Mouse (Mus musculus): Measurements from ENCODE around the gene Siae.

Siae gene

DNA sequence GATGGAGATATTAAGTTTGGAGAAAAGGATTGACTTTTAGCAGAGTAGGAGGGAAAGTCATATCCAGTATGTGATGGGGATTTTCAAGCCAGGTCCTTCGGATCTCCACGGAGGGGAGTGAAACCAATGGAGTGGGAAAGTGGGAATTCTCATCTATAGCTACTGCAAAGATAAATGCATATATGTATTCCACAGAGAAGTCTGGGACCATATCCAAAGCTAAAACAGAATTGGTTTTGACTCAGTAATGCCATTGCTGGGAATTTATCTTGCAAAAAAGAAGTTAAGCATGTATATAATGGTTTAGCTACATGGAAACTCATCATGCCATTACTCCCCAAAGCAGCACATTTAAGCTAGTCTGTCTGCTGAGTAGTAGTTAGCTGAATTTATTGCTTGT lies 76.8 kb downstream of the Siae start:
- DNase-seq: no peak

DNA sequence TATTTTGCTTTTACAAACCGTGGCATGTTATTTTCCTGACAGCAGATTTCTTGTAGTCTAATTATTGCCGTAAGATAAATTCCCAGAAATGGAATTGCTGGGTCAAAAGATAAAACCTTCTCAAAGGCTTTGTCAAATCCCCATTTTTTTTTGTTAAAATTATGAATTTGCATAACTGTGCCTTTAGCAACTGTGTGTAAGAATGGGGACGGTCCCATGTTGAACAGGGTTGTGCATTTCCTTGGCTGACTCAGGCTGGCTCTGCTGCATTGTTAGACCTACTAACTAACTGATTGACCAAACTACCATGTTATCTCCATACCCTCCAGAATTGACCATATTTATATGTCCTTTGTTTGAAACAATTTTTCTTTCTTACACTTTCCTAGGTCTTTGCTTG lies 78.8 kb downstream of the Siae start:
- no peak for DNase-seq

DNA sequence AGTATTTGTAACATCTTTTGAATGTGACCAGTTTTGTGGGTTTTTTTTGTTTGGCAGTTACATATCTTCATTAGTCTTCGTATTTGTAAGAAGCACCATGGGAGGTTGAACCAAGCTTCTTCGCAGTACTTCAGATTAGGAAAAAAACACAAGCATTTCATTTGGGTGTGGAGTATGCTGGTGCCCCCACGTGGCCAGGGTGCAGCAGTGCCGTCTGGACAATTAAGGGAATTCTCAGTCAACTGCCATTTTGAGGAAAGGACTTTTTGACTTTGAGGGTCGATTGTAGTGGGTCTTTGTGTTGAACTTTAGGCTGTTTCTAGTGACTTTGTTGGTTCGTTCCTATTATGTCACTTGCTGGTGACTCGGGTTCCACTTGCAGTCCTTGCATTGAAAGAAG lies 80.8 kb downstream of the Siae start:
- peak; percentile 46 for DNase-seq

GRCm38 (mm10) chr9:37636800-37637542 lies 81.5 kb downstream of the Siae start:
- no peak for DNase-seq

DNA sequence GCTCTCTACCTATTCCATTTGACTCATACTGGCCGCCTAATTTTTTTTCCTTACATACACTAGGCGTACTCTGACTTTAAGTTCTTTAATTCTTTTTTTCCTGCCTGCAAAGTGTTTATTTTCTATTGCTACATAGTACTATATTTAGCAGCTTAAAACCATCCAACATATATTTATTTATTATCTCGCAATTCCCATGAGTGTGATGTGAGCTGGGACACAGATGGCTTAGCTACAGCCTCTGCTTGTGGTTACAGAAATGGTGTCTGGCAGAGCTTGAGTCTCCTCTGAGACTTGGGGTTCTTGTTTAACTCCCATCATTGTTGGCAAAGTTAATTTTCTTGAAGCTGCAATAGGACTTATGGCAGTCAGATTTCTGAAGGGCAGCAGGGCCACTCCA lies 83.2 kb downstream of the Siae start:
- DNase-seq: no peak

- DNase-seq: no peak
Measured at GRCm38 (mm10) chr9:37646246-37646645, 90.7 kb downstream of the Siae start.

- no peak for DNase-seq
Measured at GRCm38 (mm10) chr9:37650639-37651038, 95.1 kb downstream of the Siae start.

- no peak for DNase-seq
Measured at GRCm38 (mm10) chr9:37653836-37654235, 98.3 kb downstream of the Siae start.

DNA sequence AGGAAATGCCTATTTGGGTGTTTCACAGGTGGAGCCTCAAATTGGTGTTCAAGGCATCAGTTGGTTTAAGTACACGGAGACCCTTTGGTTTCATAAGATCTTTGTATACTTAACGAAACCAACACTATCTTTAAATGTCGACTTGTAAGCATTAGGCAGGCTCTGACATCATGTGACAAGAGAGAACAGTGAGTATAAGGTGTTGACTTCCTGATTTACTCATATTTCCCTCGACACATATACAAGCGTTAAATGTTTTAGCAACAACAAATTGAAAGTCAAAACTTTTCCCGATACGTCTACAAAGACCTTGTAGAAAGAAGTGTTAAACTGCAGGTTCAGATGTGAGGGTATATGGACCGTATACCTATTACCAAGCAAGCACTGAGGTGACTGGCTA lies 100.5 kb downstream of the Siae start:
- DNase-seq: no peak

GRCm38 (mm10) chr9:37656439-37656881 lies 101.0 kb downstream of the Siae start:
- DNase-seq: no peak

DNA sequence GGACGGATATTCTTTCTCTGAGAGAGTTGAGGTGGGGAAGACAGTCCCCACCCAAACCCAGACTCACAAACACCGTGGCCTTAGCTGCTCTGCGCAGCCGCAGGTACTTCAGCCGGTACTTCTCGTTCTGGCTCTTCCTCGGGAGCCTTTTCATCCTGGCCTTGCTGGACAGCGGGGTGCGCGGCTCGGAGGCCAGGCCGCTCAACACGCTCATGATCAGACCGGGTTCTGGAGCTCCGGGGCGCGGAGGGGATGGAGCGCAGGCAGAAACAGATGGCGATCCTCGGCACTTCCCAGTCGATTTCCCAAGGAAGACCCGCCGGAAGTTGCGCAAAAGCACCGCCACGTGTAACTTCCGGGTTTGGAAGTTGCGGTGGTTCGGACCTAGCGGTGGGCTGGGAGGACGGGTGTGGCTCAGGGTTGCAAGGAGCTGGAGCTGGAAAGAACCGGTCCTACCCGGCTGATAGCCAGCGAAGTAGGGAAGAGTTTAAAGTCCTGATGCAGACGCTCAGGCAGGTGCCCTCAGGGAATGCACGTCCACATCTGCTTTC lies 101.5 kb downstream of the Siae start, which contains the start of gene Tbrg1:
TSS of gene Tbrg1 (minus strand) at position 382 of the 551 bp plus-strand sequence.
- peak; percentile 66 for DNase-seq

DNA sequence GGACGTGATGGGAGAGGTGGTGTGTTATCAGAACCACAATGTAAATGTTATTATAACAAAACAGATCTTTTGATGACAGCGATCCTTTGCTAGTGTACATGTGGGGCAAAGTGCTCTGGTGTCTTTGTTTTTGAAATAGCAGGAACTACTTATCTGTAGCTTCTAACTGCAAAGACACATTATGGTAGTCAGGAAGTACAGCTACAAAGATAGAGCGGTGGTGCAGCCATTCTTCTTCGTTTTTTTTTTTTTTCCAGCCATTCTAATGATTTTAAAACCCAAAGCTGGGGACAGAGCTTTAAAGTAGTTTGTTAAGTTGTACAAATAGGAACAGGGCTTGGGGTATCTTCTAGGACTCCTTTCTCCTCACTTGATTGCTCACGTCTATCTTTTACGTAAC lies 103.9 kb downstream of the Siae start:
- DNase-seq: no peak

DNA sequence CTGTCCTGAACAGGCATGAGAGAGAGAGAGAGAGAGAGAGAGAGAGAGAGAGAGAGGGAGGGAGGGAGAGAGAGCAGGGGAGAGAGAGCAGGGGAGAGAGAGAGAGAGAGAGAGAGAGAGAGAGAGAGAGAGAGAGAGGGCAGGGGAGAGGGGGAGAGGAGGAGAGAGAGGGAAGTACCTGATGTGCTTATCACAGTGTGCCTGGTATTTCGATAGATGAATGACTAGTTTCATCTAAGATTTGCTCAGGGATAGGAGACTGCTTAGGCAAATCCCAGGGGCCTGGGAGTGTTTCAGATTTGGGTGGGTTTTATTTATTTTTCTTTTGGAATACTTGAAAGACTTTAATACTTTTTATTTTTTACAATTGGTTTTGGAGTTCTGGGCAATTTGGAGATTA lies 107.7 kb downstream of the Siae start:
- DNase-seq: no peak

DNA sequence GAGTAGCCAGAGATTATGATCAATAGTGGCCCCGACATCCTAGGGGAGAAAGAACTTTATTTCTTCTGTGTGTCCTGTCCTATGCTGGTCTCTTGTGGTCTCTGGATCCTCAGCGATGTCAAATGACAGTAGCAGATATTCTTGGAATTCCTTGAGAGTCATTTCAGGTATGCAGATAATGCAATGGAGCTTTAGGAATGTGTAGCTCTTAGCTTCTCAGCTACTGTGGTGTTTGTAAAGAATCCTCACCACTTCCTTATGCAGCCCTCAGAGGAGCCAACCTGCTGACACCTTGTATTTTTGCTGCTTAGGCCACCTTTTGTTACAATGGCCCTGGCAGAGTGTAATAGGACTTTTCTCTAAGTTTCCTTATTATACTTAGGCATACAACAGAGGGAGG lies 109.1 kb downstream of the Siae start:
- DNase-seq: no peak

DNA sequence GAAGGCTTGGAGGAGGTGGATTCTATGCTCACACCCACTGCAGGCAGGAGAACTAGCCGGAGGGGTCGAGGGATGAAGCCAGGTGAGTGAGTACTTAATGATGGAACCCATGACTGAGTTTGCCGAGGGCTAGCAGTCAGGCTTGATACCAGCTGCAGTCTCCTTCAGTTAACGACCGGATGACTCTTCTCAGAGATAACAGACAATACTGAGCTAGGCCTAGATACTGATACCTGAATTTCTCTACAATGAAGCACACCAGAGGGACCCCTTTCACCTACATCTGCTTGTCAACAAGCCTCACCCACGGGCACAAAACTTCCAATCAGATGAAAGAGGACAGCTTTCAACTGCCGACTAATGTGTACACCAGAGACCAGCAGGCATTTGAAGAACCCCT lies 110.5 kb downstream of the Siae start:
- DNase-seq: no peak

GRCm38 (mm10) chr9:37669115-37669514 lies 113.6 kb downstream of the Siae start, which contains the start of gene Panx3:
Gene Panx3 (minus strand): TSS chr9:37669235.
- DNase-seq: no peak

DNA sequence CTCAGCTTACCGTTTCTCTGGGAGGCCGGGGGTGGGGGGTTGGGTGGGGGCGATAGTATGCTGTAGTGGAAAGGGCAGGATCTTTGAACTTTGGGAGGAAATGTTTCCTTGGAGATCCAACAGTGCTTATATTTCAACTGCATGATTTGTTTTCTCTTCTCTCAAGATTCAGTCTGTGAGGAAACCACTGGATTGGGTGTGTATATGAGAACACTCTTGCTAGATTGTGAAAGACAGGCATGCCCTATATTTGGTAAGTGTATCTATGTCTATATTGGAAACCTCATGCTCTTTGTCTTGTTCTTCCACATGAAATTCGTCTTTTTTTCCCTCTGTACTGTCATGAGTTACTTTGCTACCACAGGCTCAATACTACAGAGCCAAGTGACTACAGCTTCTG lies 114.2 kb downstream of the Siae start:
- no peak for DNase-seq

GRCm38 (mm10) chr9:37670261-37670660 lies 114.8 kb downstream of the Siae start:
- DNase-seq: no peak

GRCm38 (mm10) chr9:37675287-37675686 lies 119.8 kb downstream of the Siae start:
- DNase-seq: peak; percentile 51

DNA sequence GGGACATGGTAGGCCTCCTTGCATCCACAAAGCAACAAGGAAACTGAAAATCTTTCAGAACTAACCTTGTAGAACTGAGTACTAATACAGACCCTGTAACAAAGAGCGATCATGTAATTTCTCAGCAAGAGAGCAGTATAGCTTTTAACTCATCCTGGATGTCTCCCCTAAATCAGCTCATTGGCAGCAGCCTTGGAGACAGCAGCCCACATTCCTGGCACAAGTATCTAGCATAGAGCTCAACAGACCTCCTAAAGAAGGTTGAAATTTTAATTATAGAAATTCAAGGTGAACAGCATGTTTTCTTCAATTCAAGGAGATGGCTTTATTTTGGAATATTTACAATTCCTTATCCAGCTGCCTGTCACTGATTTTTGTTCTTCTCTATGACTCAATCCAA lies 125.6 kb downstream of the Siae start:
- peak; percentile 49 for DNase-seq

DNA sequence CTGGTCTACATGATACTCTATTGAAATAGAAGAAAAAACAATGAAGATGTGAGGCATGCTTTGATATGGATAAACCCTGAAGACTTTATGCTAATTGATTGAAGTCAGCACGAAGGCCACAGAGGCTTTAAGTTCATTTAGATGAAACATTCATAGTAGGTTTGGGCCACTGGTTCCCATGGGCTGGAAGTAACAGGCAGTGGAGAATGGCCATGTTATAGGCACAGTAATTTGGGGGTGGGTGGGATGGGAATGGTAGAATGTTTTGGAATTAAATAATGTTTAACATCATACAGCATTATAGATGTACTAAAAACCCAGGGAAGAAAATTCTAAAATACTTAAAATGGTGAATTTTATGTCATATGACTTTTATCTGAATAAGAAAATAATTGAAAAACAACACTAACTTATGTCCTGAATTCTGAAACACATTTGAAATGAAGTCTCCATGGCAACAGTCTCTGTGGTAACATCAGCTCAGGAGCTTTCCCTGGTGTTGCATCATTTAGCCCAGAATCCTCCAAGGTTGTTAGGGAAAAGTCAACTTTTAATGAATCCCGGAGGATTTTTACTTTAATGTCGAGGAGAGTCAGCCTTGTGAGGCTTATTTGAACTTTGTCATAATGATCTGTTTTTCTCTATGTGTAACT lies 131.9 kb downstream of the Siae start:
- DNase-seq: peak; percentile 44

DNA sequence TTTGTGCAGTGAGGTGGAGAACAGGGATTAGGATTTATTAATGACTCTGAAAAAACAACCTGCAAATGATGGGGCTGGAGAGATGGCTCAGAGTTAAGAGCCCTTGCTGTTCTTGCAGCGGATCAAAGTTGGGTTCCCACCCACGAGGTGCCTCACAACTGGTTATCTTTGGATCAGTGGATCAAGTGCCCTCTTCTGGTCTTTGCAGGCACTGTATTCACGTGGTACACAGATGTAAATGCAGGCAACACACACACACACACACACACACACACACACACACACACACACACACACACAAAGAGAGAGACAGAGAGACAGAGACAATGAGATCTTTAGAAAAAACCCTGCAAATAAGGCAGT lies 132.4 kb downstream of the Siae start:
- DNase-seq: no peak

DNA sequence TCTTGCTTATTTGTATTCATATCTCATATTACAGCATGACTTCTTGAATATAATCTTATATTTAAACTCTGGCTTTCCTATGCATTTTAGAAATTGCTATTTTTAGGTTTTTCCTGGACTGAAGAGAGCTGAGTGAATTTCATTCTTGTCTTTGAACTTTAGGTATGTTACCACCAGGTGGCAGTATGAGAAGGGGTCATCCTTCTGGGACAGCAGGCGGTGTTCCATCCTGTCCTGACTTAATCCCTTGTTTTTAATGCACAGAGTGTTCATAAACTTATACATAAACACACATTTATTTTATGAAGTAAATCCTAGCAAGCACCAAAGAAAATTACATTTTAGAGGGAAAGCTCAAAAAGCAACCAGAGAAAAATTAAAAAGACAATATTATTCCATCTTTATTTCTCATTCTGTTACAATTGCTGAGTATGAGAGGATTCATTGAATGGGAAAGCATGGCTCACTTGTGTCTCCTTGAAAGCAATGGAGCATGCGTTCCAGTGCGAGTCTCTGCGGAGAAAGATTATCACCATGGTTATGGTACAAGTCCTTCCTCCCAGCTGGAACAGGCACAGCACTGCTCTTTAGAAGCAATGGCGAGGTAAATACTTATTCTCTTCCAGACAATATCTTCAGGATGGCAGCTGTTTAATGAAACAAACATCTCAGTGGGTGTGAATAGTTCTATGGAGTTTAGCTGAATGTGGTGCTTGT lies 134.6 kb downstream of the Siae start:
- DNase-seq: no peak
